Mouse (Mus musculus): Measurements from ENCODE around the gene Fmnl3.
"Not testable (repeated sequence)": the region's sequence is repeated elsewhere in the genome, so short reads cannot be mapped to it uniquely, and the experiment has no call there.

The Fmnl3 gene

GRCm38 (mm10) chr15:99386796-99387195 is 16.5 kb upstream of the Fmnl3 start:
- DNase-seq: no peak

GRCm38 (mm10) chr15:99386110-99386509 is 15.8 kb upstream of the Fmnl3 start:
- not testable (repeated sequence) for DNase-seq

- DNase-seq: no peak
These were observed 13.8 kb upstream of the Fmnl3 start for GRCm38 (mm10) chr15:99384071-99384470.

- no peak for DNase-seq
These were observed 12.6 kb upstream of the Fmnl3 start for GRCm38 (mm10) chr15:99382893-99383292.

- DNase-seq: no peak
These were observed 6.0 kb upstream of the Fmnl3 start for GRCm38 (mm10) chr15:99376240-99376639.

- no peak for DNase-seq
These were observed 5.3 kb upstream of the Fmnl3 start for GRCm38 (mm10) chr15:99375581-99375980.

GRCm38 (mm10) chr15:99375036-99375435 is 4.8 kb upstream of the Fmnl3 start:
- DNase-seq: no peak

GRCm38 (mm10) chr15:99372761-99373160 is 2.5 kb upstream of the Fmnl3 start:
- DNase-seq: no peak

- peak; percentile 38 for DNase-seq
These were observed 1.5 kb upstream of the Fmnl3 start for GRCm38 (mm10) chr15:99371526-99372340.

GRCm38 (mm10) chr15:99369391-99370171 is 701 bp downstream of the Fmnl3 start:
- no peak for DNase-seq

- no peak for DNase-seq
These were observed 1.6 kb downstream of the Fmnl3 start for GRCm38 (mm10) chr15:99368583-99369266.

GRCm38 (mm10) chr15:99364921-99365320 is 5.4 kb downstream of the Fmnl3 start:
- no peak for DNase-seq

GRCm38 (mm10) chr15:99364022-99364530 is 6.2 kb downstream of the Fmnl3 start:
- DNase-seq: no peak

GRCm38 (mm10) chr15:99358952-99359351 is 11.3 kb downstream of the Fmnl3 start:
- DNase-seq: no peak

GRCm38 (mm10) chr15:99356462-99356861 is 13.8 kb downstream of the Fmnl3 start:
- no peak for DNase-seq

GRCm38 (mm10) chr15:99355660-99356059 is 14.6 kb downstream of the Fmnl3 start:
- no peak for DNase-seq

GRCm38 (mm10) chr15:99352306-99352705 is 18.0 kb downstream of the Fmnl3 start:
- no peak for DNase-seq

- no peak for DNase-seq
These were observed 18.7 kb downstream of the Fmnl3 start for GRCm38 (mm10) chr15:99351610-99352009.

- no peak for DNase-seq
These were observed 25.3 kb downstream of the Fmnl3 start for GRCm38 (mm10) chr15:99344961-99345360.

GRCm38 (mm10) chr15:99344148-99344870 is 26.0 kb downstream of the Fmnl3 start:
- no peak for DNase-seq

- DNase-seq: no peak
These were observed 26.7 kb downstream of the Fmnl3 start for GRCm38 (mm10) chr15:99343414-99344147.

Data from kidney, adult 18-20 months (tissue).